Mouse (Mus musculus) liver, adult 2 months (tissue): Measurements from ENCODE around the gene Peg3. TPM values are rescaled to one million over a fixed set of nuclear protein-coding genes. Genes with fewer than 3 reads are reported as not detected.
"Not testable (repeated sequence)": the region's sequence is repeated elsewhere in the genome, so short reads cannot be mapped to it uniquely, and the experiment has no call there.

Experiments
- DNase-seq: peaks from one replicate; pipeline ENCODE4 v3.0.0-alpha.2; 2011; ENCODE audit warnings: low read depth, low spot score; ENCODE audit errors: extremely low read depth
- H3K27ac ChIP-seq: fragments of 200-500 bp; replicated peaks from 2 replicates; pipeline ENCODE4 v1.5.1; 2012; ENCODE audit warnings: low read depth, mild to moderate bottlenecking, control low read depth, inconsistent platforms, low read length; ENCODE audit not compliant: insufficient read depth
- H3K27me3 ChIP-seq: fragments of 200-500 bp; 2 replicates; pipeline ENCODE4 v1.6.1; 2012; ENCODE audit warnings: mild to moderate bottlenecking, moderate library complexity, low read length, inconsistent platforms; ENCODE audit not compliant: control insufficient read depth, insufficient read depth
- H3K36me3 ChIP-seq: fragments of 200-500 bp; 2 replicates; pipeline ENCODE4 v1.6.1; 2012; ENCODE audit warnings: low read length, inconsistent platforms; ENCODE audit not compliant: control insufficient read depth, insufficient read depth
- H3K4me1 ChIP-seq: fragments of 200-500 bp; 2 replicates; pipeline ENCODE4 v1.6.1; 2011; ENCODE audit warnings: low read length; ENCODE audit not compliant: control insufficient read depth, insufficient read depth
- H3K4me3 ChIP-seq: fragments of 200-500 bp; 2 replicates; pipeline ENCODE4 v1.5.1; 2011; ENCODE audit warnings: low read depth, mild to moderate bottlenecking, control low read depth, low read length, moderate library complexity; ENCODE audit not compliant: insufficient read depth
- H3K79me2 ChIP-seq: fragments of 200-500 bp; 2 replicates; pipeline ENCODE4 v1.6.1; 2012; ENCODE audit warnings: inconsistent platforms, mild to moderate bottlenecking, low read length, moderate library complexity; ENCODE audit not compliant: control insufficient read depth, insufficient read depth
- H3K9ac ChIP-seq: fragments of 200-500 bp; 2 replicates; pipeline ENCODE4 v1.6.1; 2012; ENCODE audit warnings: low read depth, mild to moderate bottlenecking, control low read depth, inconsistent platforms, low read length
- CTCF ChIP-seq: fragments of 200-500 bp; IDR thresholded peaks from 2 replicates; pipeline ENCODE4 v1.5.1; 2011; ENCODE audit warnings: low read depth, low read length, control low read depth
- POLR2A ChIP-seq: fragments of 200-500 bp; IDR thresholded peaks from 2 replicates; pipeline ENCODE4 v1.6.1; 2011; ENCODE audit warnings: low read length, control low read depth; ENCODE audit not compliant: insufficient read depth; ENCODE audit errors: extremely low read depth
- WGBS: fragments of 180-500 bp; shearing (Covaris S2); methylation state at CpG from one replicate; pipeline ENCODE4 v1.1.7; 2018; 5-methylcytosine and 5-hydroxymethylcytosine counted together
- polyA plus RNA-seq: library from polyadenylated mRNA; depleted of rRNA; stranded (reverse); fragments of >200 nt; gene quantifications from 2 replicates; pipeline ENCODE4 v1.2.3, GENCODE M21; 2012; rRNA removed
- total RNA-seq: library from RNA; depleted of rRNA; stranded (reverse); fragments of >200 nt; gene quantifications from 2 replicates; pipeline ENCODE4 v1.2.3, GENCODE M21; 2014; rRNA removed

The Peg3 gene
- total RNA-seq (3.8 and 4.2 TPM in 2 replicates), polyA plus RNA-seq (1.00 and 1.7 TPM in 2 replicates)

DNA sequence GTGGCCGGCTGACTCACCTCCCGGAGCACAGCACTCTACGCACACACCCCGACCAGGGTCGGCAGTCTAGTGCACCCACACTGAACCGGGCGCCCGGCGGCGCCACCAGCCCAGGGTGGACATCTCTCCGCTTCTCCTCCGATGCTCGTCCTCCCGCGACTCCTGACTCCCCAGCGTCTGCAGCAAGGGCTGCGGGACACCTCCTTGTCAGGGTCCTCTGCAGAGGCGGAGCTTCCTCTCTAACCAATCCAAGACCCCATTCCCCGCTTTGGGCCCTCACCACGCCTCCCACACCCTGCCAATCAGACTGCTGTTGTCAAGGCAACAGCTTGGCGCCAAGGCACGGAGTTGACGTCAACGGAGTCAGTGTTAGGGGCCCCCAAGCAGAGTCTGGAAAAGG lies at the start of gene Peg3, which contains the start of gene Usp29:
Gene Peg3 (minus strand): TSS at position 191 of the 400 bp plus-strand sequence.
Gene Usp29 (plus strand): TSS at position 338 of the 400 bp plus-strand sequence.
- peak; percentile 36 for DNase-seq
- Histone ChIP-seq H3K27me3 (peaks cover 3% of the 10 kb centered on the region; the same call in 1 of the 2 replicates), H3K36me3 (no peaks in the 10 kb centered on the region), H3K4me1 (no peaks in the 10 kb centered on the region), H3K27ac (peak within 1 kb of the TSS; percentile 82), H3K4me3 (peak within 1 kb of the TSS; percentile 64), H3K9ac (peak within 1 kb of the TSS; percentile 58), H3K79me2 (no peaks in the 10 kb centered on the region)
- WGBS, result 43% methylated on average over 24 of the region's 24 CpGs
- no peak for TF ChIP-seq CTCF
- TF ChIP-seq POLR2A, result peak; percentile 55; the same call in 1 of the 2 replicates

DNA sequence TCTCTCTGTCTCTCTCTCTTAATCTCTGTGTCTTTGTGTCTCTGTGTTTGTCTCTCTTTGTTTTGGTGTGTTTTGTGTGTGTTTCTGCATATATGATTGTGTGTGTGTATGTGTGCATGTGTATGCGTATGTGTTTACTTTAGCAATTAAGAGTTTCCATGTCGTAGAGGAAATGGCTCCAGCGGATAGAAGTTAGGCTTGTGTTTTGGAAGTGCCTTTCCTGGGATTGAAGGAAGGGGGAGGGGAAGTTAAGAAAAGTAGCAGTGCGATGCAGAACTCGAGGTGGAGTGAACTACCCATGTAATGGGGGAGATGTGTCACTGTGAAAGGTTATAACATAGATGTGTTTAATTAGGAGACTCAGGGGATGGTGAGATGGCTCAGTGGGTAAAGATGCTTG lies 48.9 kb upstream of the Peg3 start:
- H3K79me2 ChIP-seq, result no peaks in the 10 kb centered on the region
- H3K4me1 ChIP-seq, result no peaks in the 10 kb centered on the region
- H3K27ac ChIP-seq, result no peak overlapping the region
- WGBS, result 81% methylated on average over 5 of the region's 5 CpGs
- DNase-seq, result no peak
- no peak overlapping the region for H3K9ac ChIP-seq
- H3K27me3 ChIP-seq, result no peaks in the 10 kb centered on the region
- H3K36me3 ChIP-seq, result no peaks in the 10 kb centered on the region
- no peak overlapping the region for H3K4me3 ChIP-seq
- no peak for TF ChIP-seq POLR2A
- no peak for TF ChIP-seq CTCF

DNA sequence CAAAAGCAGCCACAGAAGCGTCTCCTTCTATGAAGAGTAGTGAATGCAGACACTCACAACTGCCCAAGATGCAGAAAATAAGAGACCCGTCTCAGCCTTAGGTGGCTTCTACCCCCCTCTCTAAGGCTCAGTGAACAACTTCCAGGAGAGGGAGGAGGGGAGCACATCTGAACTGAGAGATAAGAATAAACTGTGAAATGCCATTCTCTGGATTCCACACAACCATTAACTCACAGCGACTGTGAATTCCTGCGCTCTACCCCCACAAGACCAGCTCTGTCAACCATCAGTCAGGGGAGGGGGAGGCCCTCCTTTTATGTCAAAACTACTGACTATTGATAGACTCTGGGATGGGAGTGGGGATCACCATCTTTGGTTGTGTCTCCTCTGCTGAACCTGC lies 47.5 kb upstream of the Peg3 start:
- Histone ChIP-seq H3K36me3 (no peaks in the 10 kb centered on the region), H3K27me3 (no peaks in the 10 kb centered on the region), H3K79me2 (no peaks in the 10 kb centered on the region), H3K4me1 (no peaks in the 10 kb centered on the region), H3K9ac (no peak overlapping the region), H3K4me3 (no peak overlapping the region), H3K27ac (no peak overlapping the region)
- 73% methylated on average over 4 of the region's 4 CpGs for WGBS
- no peak for DNase-seq
- no peak for TF ChIP-seq POLR2A
- TF ChIP-seq CTCF, result no peak

DNA sequence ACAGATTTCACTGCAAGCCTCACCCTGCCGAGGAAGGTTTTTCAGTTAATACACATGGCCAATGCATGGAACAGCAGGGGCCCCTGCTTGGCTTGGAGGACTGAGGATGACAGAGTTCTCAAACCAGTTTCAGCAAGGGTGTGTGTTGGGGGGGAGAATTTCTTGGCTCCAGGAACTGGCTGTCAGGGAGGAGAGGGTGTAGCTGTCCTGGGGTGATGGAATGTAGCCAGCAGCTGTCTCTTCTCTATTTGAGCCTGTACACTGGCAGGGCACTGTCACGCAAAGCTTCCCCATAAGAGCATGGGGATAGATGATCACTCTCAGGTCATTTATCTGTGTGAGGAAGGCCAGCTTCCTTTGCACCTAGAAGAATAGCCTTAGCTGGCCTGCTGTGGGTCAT lies 46.9 kb upstream of the Peg3 start:
- no peaks in the 10 kb centered on the region for H3K4me1 ChIP-seq
- H3K4me3 ChIP-seq, result no peak overlapping the region
- no peak overlapping the region for H3K27ac ChIP-seq
- H3K79me2 ChIP-seq, result no peaks in the 10 kb centered on the region
- TF ChIP-seq CTCF (no peak), POLR2A (no peak)
- no peaks in the 10 kb centered on the region for H3K36me3 ChIP-seq
- no peak overlapping the region for H3K9ac ChIP-seq
- WGBS, result 76% methylated on average over 2 of the region's 2 CpGs
- no peak for DNase-seq
- H3K27me3 ChIP-seq, result no peaks in the 10 kb centered on the region

DNA sequence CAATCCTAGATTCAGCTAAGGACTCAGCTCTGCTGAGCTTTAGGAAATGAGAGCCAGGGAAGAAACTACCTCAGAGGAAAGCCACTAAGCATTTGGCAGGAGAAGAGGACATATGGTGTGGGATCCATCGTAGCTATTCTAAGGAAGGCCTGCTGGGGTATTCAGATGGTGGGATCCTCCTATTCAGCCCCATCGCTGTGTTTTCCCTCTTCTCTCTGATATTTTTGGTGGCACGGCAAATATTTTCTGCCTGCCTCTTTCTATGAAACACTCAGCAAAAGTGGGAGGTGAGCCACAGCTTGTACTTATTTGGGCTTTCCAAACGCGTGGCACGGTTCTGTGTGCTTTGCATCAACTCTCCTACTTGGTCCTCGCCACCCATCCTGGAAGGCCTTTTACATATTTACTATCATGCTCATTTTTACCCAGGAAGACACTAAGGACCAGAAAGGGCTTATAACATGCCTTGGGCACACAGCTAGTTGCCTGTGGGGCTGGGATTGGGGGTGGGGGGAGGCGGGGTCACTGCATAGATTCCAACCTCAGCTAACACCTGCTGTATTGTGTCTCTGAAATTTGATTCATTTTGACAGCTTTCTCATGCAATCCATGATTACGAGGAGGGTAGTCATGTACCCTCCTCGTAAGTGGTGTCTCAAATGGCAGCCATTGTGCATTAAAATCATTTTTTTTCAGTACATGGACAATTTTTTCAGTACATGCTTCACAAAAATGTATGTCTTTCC lies 46.3 kb upstream of the Peg3 start:
- Histone ChIP-seq H3K27me3 (no peaks in the 10 kb centered on the region), H3K4me3 (no peak overlapping the region), H3K36me3 (no peaks in the 10 kb centered on the region), H3K9ac (no peak overlapping the region), H3K4me1 (no peaks in the 10 kb centered on the region), H3K79me2 (no peaks in the 10 kb centered on the region), H3K27ac (no peak overlapping the region)
- no peak for DNase-seq
- WGBS, result 93% methylated on average over 10 of the region's 10 CpGs
- TF ChIP-seq CTCF (no peak), POLR2A (no peak)

DNA sequence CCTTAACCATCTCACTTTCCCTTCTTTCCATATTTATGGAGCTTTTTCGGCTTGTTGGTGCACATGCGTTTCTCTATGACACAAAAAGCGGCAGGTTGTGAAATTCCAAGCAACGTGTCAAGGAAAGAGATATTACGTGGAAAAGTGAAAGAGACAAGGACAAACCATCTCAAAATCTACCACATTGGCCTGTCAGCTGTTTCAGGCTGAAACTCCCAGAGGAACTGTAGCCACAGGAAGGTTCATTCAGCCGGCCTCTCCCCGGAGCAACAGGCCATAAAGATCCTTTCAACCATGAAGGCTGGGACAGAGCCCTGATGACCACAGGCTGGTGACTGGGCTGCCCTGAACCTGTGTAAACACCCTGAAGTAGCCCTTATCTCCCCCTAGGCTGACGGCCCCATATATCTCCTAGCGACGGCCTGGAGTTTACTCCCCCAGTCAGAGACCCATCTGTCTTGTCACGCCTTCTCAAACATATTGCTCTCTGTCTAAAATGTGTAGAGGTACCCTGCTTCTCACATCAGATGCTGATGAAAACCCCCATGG lies 43.7 kb upstream of the Peg3 start:
- WGBS, result 88% methylated on average over 11 of the region's 11 CpGs
- H3K4me3 ChIP-seq, H3K4me1 ChIP-seq, H3K79me2 ChIP-seq, H3K27ac ChIP-seq, H3K9ac ChIP-seq, H3K36me3 ChIP-seq, H3K27me3 ChIP-seq, DNase-seq: not testable (repeated sequence)
